ENCODE assay signal across 21 mouse cellular contexts in the genomic region with DNA sequence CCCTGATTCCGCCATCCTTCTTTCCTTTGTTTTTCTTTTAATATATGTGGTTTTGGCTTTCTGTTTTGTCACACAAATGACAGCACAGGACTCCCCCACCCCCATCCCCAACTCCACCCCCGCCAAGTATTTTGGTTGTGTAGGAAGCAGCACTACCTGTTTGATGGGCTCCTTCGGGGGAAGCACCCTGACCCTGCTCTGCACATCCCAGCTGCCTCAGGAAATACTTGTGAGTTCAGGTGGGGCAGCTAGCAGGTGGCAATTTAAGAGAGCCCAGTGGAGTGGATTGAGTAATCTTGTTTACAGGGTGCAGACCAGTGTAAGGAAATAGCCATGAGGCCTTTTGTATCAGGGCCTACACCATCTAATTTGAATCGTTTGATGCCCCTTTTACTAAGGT. TPM values are rescaled to one million over a fixed set of nuclear protein-coding genes. Genes with fewer than 3 reads are reported as not detected.
DNase-seq lines count a peak whose midpoint lies in the region; ATAC-seq and TF ChIP-seq lines count a peak whose summit lies in the region.
"Had no signal": no experiment of that assay in that cellular context is flagged by ENCODE, and none has a peak within 500 bp of the region (broad histone marks: within the 10 kb centered on the region; RNA-seq: fewer than 3 reads in every experiment).

No protein-coding gene starts in this region.

- H3K4me2 ChIP-seq in lung, postnatal 0 days (replicated peaks; ENCODE audit: low read depth, low read length), result no peak overlapping the region
- H3K4me2 ChIP-seq: heart, embryonic 11.5 days; heart, embryonic 15.5 days; hindbrain, embryonic 14.5 days had no signal

- no peak overlapping the region for H3K9ac ChIP-seq in lung, postnatal 0 days (replicated peaks; ENCODE audit: low read depth)
- H3K9ac ChIP-seq: heart, embryonic 15.5 days; hindbrain, embryonic 14.5 days had no signal

- no peaks in the 10 kb centered on the region for H3K9me3 ChIP-seq in lung, postnatal 0 days (ENCODE audit: low read length)
- H3K9me3 ChIP-seq: forebrain, embryonic 10.5 days; heart, embryonic 15.5 days had no signal

- TF ChIP-seq EP300 in lung, postnatal 0 days (IDR thresholded peaks at IDR 0.05), result no peak

- no peaks in the 10 kb centered on the region for H3K27me3 ChIP-seq in lung, postnatal 0 days (replicated peaks; ENCODE audit: insufficient read depth, low read length)
- H3K27me3 ChIP-seq: heart, embryonic 15.5 days had no signal

- WGBS in lung, postnatal 0 days, result 62% methylated on average over 4 of the region's 4 CpGs

- peak; percentile 36 for DNase-seq in lung, postnatal 0 days (ENCODE audit: low spot score)
- DNase-seq in lung, postnatal 10 days, result no peak
- peak; percentile 18 for DNase-seq in CD4-positive helper T cell, adult 2 months (ENCODE audit: low read depth, low spot score)
- DNase-seq in ovary, postnatal 14 days (ENCODE audit: low spot score), result no peak
- DNase-seq in kidney, adult 11 months, result no peak
- DNase-seq: adrenal gland, postnatal 10 days; cerebellum, adult 18-20 months; cerebellum, adult 9-10 months; cerebellum, postnatal 14 days; gastrocnemius, postnatal 25 days; heart, adult 2 months; heart, postnatal 4 days; kidney, adult 2 months had no signal

- no peak overlapping the region for H3K27ac ChIP-seq in lung, postnatal 0 days (ENCODE audit: low read length)
- H3K27ac ChIP-seq: forebrain, embryonic 10.5 days; heart, adult 2 months; heart, embryonic 15.5 days; hindbrain, embryonic 14.5 days had no signal

- no peaks in the 10 kb centered on the region for H3K4me1 ChIP-seq in lung, postnatal 0 days (ENCODE audit: insufficient read depth, low read depth, low read length)
- H3K4me1 ChIP-seq: heart, embryonic 15.5 days had no signal

- no peak; the same call in 1 of the 2 replicates for ATAC-seq in lung, postnatal 0 days
- ATAC-seq in CD4-positive, CD25-positive, alpha-beta regulatory T cell, adult 4 months, result peak; percentile 71
- peak; percentile 75 for ATAC-seq in inflammation-experienced regulatory T-cells, adult 6 months
- ATAC-seq: forebrain, embryonic 14.5 days; intestine, embryonic 16.5 days had no signal

- H3K4me3 ChIP-seq in lung, postnatal 0 days (ENCODE audit: low read depth, low read length), result no peak overlapping the region
- H3K4me3 ChIP-seq: forebrain, embryonic 10.5 days; heart, adult 2 months; heart, embryonic 15.5 days had no signal

- TF ChIP-seq CTCF in lung, postnatal 0 days (IDR thresholded peaks at IDR 0.05), result no peak

- no peaks in the 10 kb centered on the region for H3K36me3 ChIP-seq in lung, postnatal 0 days (ENCODE audit: insufficient read depth, low read length)
- H3K36me3 ChIP-seq: forebrain, embryonic 10.5 days; heart, embryonic 15.5 days had no signal

RNA-seq across cellular contexts. Expression of gene Cdcp1, which starts 14.0 kb away (rescaled TPM):
- polyA plus RNA-seq in lung, postnatal 0 days (2015; fragmentation: Nextera tagmentation; extraction: Ambion mirVana), result 9.8 and 10.9 TPM in 2 replicates
- 1 to 10 TPM; 3.1 to 4.6 TPM for polyA plus RNA-seq in CD4-positive, CD25-positive, alpha-beta regulatory T cell, adult 4 months (2017; shearing (Covaris generic))
- polyA plus RNA-seq in inflammation-experienced regulatory T-cells, adult 6 months (2017; shearing (Covaris generic)), result 1 to 10 TPM in 2 of 3 experiments, under 1 TPM in 1; 0.35 to 1.5 (median 1.3) TPM

RNA-seq across cellular contexts. Expression of gene Tmem158, which starts 30.7 kb away (rescaled TPM):
- 16.0 and 17.5 TPM in 2 replicates for polyA plus RNA-seq in lung, postnatal 0 days (2015; fragmentation: Nextera tagmentation; extraction: Ambion mirVana)
- polyA plus RNA-seq in CD4-positive, CD25-positive, alpha-beta regulatory T cell, adult 4 months (2017; shearing (Covaris generic)), result 1 to 10 TPM in 1 of 2 experiments, not detected in 1; 1.0 TPM
- polyA plus RNA-seq in inflammation-experienced regulatory T-cells, adult 6 months (2017; shearing (Covaris generic)), result under 1 TPM in 2 of 3 experiments, not detected in 1; 0.45 to 0.85 TPM

Comparison
In these comparisons a context has a peak if more than half of its experiments do, and no peak if none do; other contexts are left out.
1. DNase-seq: peak in lung, postnatal 0 days (single experiment) and CD4-positive helper T cell, adult 2 months (single experiment); none in lung, postnatal 10 days (single experiment), ovary, postnatal 14 days (single experiment) and kidney, adult 11 months (single experiment).